Mouse (Mus musculus): ENCODE data around the gene Arhgap9.

Gene Arhgap9

GRCm38 (mm10) chr10:127350594-127351284 is 29.0 kb downstream of the Arhgap9 start:
- peak; percentile 74 for DNase-seq

DNA sequence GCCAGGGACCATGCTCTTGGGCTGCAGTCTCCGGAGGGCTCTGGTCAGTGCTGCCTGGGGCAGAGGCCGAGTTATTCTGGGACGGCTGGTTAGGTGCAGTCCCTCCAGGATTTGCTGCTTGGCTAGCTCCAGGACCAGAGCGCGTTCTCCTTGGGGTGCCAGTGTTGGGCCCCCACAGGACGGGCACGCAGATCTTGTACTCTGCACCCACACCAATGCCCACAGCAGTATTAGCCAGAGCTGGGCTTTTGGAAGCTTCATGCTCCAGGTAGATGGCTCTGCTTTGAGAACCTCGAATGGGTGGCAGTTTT is 29.5 kb downstream of the Arhgap9 start:
- DNase-seq: no peak

- no peak for DNase-seq
Measured at GRCm38 (mm10) chr10:127351719-127352118, 30.0 kb downstream of the Arhgap9 start.

GRCm38 (mm10) chr10:127352187-127352586 is 30.4 kb downstream of the Arhgap9 start:
- peak; percentile 58 for DNase-seq

DNA sequence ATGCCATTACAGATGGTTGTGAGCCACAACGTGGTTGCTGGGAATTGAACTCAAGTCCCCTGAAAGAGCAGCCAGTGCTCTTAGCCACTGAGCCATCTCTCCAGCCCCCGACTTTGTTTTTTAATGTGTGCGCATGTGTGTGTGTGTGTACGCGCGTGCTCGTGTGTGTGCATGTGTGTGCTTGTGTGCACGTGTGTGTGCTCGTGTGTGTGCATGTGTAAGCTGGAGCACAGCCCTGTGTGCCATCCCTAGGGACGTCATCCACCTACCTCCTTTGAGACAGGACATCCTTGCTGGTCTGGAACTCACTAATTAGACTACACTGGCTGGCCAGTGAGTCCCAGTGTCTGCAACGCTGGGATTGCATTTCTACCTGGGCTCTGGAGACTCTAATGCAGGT is 31.0 kb downstream of the Arhgap9 start:
- no peak for DNase-seq

DNA sequence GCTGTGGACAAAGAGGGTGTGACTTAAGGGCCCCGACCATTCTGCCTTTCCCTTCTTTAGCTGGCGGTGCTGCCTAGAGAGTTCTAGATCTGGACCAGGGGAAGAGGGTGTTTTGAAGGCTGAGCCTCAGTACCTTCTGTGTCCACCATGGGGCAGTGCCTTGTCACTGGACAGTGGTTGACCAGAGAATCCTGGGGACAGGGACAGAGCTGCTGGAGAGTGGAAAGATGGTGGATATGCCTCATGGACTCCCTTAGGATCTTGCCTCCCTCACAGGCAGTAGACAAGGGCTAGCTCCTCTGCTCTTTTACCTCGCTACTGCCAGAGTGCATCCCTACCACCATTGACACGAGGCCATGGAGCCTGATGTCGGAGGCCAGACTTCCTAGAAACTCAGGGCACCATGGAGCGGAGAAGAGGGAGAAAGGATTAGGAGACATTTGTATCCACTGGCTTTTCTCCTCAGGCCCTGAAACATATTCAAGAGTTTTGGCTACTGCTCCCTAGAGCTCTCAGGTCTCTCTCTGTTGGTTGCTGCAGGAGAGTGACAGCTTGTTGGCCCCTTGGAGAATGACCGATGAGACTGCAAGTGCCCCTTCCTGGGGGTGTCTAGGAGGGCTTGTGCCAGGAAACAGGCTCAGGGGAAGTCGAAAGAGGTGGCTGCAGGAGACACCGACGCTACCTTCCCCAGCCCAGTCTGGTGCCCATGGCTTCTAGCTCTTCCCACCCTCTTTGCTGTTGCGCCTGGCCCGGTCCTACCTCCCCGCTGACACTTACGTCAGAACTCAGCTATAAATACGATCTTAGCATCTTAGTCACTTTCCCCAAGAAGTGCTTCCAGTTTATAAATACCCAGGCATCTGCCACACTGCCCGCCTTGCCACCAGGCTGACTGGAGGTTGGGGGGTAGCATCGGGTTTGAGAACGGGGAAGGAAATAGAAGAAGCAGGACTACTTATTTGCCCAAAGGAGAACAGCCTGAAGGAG is 32.4 kb downstream of the Arhgap9 start, which contains the start of gene Inhbe:
Gene Inhbe, minus strand, starts transcription at position 503 of the 987 bp plus-strand sequence.
- no peak for DNase-seq

DNA sequence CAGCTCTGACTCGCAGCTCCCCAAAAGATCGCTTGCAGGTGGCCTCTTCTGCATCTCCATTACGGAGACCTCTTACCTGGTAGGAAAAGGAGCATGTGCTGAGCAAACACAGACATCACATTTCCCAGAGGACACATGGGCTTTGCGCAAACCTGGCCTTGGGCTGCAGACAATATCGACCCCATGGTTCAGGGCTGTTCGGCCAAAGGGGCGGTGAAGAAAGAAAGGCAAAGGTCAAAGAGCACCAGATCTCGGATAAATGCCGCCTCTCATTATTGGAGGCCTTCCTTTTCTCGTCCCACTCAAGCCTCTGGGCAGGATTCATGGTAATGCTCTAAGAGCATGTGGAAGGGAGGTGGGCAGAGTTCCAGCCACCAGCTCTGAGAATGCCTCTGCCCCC is 33.6 kb downstream of the Arhgap9 start:
- peak; percentile 44 for DNase-seq

- DNase-seq: no peak
Measured at GRCm38 (mm10) chr10:127360714-127361113, 39.0 kb downstream of the Arhgap9 start.

GRCm38 (mm10) chr10:127367116-127367515 is 45.4 kb downstream of the Arhgap9 start:
- DNase-seq: no peak

DNA sequence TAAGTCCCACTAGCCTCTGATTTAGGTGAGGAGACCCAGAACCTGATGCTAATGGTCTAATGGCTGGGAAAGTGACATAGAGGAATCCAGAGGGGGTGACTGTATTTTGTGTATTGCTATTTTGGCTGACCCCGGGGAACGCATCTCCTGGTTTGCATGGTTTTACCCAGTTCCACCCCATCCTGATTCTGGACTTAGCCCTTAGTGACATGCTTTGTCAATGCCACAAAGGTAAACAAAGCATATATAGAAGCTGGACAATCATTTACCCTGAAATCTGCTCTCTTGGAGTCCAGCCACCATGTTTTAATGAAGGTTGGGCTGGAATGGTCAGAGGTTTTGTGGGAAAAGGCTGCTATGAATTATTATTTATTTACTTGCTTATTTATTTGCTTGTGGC is 46.5 kb downstream of the Arhgap9 start:
- no peak for DNase-seq

- no peak for DNase-seq
Measured at GRCm38 (mm10) chr10:127369834-127370820, 48.4 kb downstream of the Arhgap9 start, which contains the start of gene Inhbc. TSS of gene Inhbc (minus strand) at chr10:127370431.

DNA sequence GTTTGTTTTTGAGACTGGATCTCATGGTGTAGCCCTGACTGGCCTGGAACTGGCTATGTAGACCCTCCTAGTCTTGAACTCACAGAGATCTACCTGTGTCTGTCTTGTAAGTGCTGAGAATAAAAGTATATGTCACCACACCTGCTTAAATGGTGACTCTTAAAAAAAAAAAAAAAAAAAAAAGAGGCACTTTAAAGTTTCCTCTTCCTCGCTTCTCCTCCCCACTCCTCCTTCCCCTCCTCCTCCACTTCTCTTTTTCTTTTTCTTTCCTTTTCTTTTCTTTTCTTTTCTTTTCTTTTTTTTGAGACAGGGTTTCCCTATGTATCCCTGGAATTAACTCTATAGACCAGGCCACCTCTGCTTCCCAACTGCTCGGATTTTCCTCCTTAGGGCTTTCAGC is 49.3 kb downstream of the Arhgap9 start:
- DNase-seq: no peak

- no peak for DNase-seq
Measured at GRCm38 (mm10) chr10:127377700-127378099, 55.9 kb downstream of the Arhgap9 start.
